Mouse (Mus musculus) skeletal muscle tissue, adult 2 months (tissue): ENCODE measurements around the gene 1600014C10Rik.

Source experiments
- DNase-seq: peaks from one replicate; pipeline ENCODE4 v3.0.0-alpha.2; 2012; ENCODE audit warnings: low read depth, low spot score

Gene 1600014C10Rik

GRCm38 (mm10) chr7:38214473-38215214, 31.6 kb downstream of the 1600014C10Rik start:
- DNase-seq: no peak

- DNase-seq: no peak
Measured at GRCm38 (mm10) chr7:38215281-38215680, 32.3 kb downstream of the 1600014C10Rik start.

- no peak for DNase-seq
Measured at GRCm38 (mm10) chr7:38215697-38216096, 32.7 kb downstream of the 1600014C10Rik start.

GRCm38 (mm10) chr7:38217417-38218171, 34.6 kb downstream of the 1600014C10Rik start:
- DNase-seq: peak; percentile 95

- DNase-seq: no peak
Measured at GRCm38 (mm10) chr7:38218631-38219367, 35.8 kb downstream of the 1600014C10Rik start.

- no peak for DNase-seq
Measured at GRCm38 (mm10) chr7:38219526-38219925, 36.5 kb downstream of the 1600014C10Rik start.

GRCm38 (mm10) chr7:38220866-38221265, 37.8 kb downstream of the 1600014C10Rik start:
- DNase-seq: no peak

- DNase-seq: peak; percentile 92
Measured at GRCm38 (mm10) chr7:38224577-38225369, 41.8 kb downstream of the 1600014C10Rik start.

GRCm38 (mm10) chr7:38226226-38226625, 43.2 kb downstream of the 1600014C10Rik start:
- DNase-seq: no peak

- peak; percentile 90 for DNase-seq
Measured at GRCm38 (mm10) chr7:38227181-38227899, 44.3 kb downstream of the 1600014C10Rik start.

GRCm38 (mm10) chr7:38227900-38228298, 44.9 kb downstream of the 1600014C10Rik start, which contains the start of gene Plekhf1:
Gene Plekhf1, minus strand, starts transcription at chr7:38228016.
- peak; percentile 91 for DNase-seq

GRCm38 (mm10) chr7:38228329-38228728, 45.3 kb downstream of the 1600014C10Rik start:
- no peak for DNase-seq

GRCm38 (mm10) chr7:38230285-38230684, 47.3 kb downstream of the 1600014C10Rik start:
- DNase-seq: peak; percentile 78

GRCm38 (mm10) chr7:38236400-38237105, 53.5 kb downstream of the 1600014C10Rik start:
- no peak for DNase-seq

GRCm38 (mm10) chr7:38237140-38237539, 54.1 kb downstream of the 1600014C10Rik start:
- DNase-seq: no peak

GRCm38 (mm10) chr7:38242417-38242816, 59.4 kb downstream of the 1600014C10Rik start:
- no peak for DNase-seq
